Mouse (Mus musculus) lung, adult 2 months (tissue): ENCODE measurements around the gene Apoe.

Experiments
- CTCF ChIP-seq: fragments of 200-500 bp; IDR thresholded peaks from 2 replicates; pipeline ENCODE4 v1.5.1; 2011; ENCODE audit warnings: mild to moderate bottlenecking, low read length, control low read depth; ENCODE audit not compliant: insufficient read depth
- POLR2A ChIP-seq: fragments of 200-500 bp; IDR thresholded peaks from 2 replicates; pipeline ENCODE4 v1.6.1; 2011; ENCODE audit warnings: low read depth, mild to moderate bottlenecking, control low read depth, low read length, borderline replicate concordance; ENCODE audit errors: extremely low read depth

- TF ChIP-seq CTCF: no peak
- no peak for TF ChIP-seq POLR2A
Measured at GRCm38 (mm10) chr7:19695881-19696280, 3.1 kb downstream of the Apoe start.
